Mouse (Mus musculus): ENCODE data around the gene Tspan7. TPM values are rescaled to one million over a fixed set of nuclear protein-coding genes. Genes with fewer than 3 reads are reported as not detected.

Gene Tspan7
- polyA plus RNA-seq, 1 experiment: 965 TPM

- peaks cover 6% of the 10 kb centered on the region; the same call in 1 of the 2 replicates for H3K4me1 ChIP-seq (ENCODE audit: control insufficient read depth, insufficient read depth, low read length)
- 55% methylated on average over 6 of the region's 6 CpGs for WGBS
- H3K27ac ChIP-seq (ENCODE audit: insufficient read depth, low read length): no peak overlapping the region
- TF ChIP-seq CTCF (IDR thresholded peaks at IDR 0.05; ENCODE audit: borderline replicate concordance, insufficient read depth, low read depth, low read length) (no peak), POLR2A (IDR thresholded peaks at IDR 0.05; ENCODE audit: borderline replicate concordance, insufficient read depth, low read length) (no peak)
- no peaks in the 10 kb centered on the region for H3K27me3 ChIP-seq (ENCODE audit: control insufficient read depth, insufficient read depth, low read length)
- DNase-seq: no peak
- no peak overlapping the region for H3K4me3 ChIP-seq (replicated peaks; ENCODE audit: insufficient read depth, low read depth, low read length)
These were observed 32.0 kb downstream of the Tspan7 start for GRCm38 (mm10) chrX:10516925-10517324.

- TF ChIP-seq POLR2A (IDR thresholded peaks at IDR 0.05; ENCODE audit: borderline replicate concordance, insufficient read depth, low read length) (no peak), CTCF (IDR thresholded peaks at IDR 0.05; ENCODE audit: borderline replicate concordance, insufficient read depth, low read depth, low read length) (no peak)
- H3K4me1 ChIP-seq (ENCODE audit: control insufficient read depth, insufficient read depth, low read length): peaks cover 6% of the 10 kb centered on the region; the same call in 1 of the 2 replicates
- no peaks in the 10 kb centered on the region for H3K27me3 ChIP-seq (ENCODE audit: control insufficient read depth, insufficient read depth, low read length)
- no peak overlapping the region for H3K4me3 ChIP-seq (replicated peaks; ENCODE audit: insufficient read depth, low read depth, low read length)
- H3K27ac ChIP-seq (ENCODE audit: insufficient read depth, low read length): no peak overlapping the region
- DNase-seq: peak in 1 of 2 experiments; percentile 22
- WGBS: 12% methylated on average over 4 of the region's 4 CpGs
These were observed 32.8 kb downstream of the Tspan7 start for GRCm38 (mm10) chrX:10517756-10518155.

DNA sequence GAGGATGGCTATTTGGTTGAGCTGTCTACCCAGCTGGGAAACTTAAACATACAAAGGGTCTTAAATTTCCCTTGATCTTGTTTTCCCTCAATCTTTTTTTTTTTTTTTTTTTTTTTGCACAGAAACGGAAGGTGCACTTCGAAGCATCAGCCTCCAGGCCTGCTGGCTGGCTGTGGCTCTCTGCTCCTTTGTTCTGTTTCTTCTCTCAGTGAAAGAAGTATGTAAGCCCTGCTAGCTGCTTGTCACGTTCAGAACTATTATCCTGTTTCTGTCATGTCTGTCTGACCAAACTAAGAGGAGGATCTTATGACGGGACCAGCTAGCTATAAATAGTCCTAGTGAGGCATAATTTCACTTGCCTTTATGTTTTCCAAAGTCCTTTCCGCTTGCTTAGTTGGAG lies 33.6 kb downstream of the Tspan7 start:
- H3K27ac ChIP-seq (ENCODE audit: insufficient read depth, low read length): no peak overlapping the region
- H3K4me3 ChIP-seq (replicated peaks; ENCODE audit: insufficient read depth, low read depth, low read length): no peak overlapping the region
- TF ChIP-seq POLR2A (IDR thresholded peaks at IDR 0.05; ENCODE audit: borderline replicate concordance, insufficient read depth, low read length): no peak
- TF ChIP-seq CTCF (IDR thresholded peaks at IDR 0.05; ENCODE audit: borderline replicate concordance, insufficient read depth, low read depth, low read length): no peak
- H3K4me1 ChIP-seq (ENCODE audit: control insufficient read depth, insufficient read depth, low read length): peaks cover 6% of the 10 kb centered on the region; the same call in 1 of the 2 replicates
- 24% methylated on average over 5 of the region's 5 CpGs for WGBS
- H3K27me3 ChIP-seq (ENCODE audit: control insufficient read depth, insufficient read depth, low read length): no peaks in the 10 kb centered on the region
- DNase-seq: no peak

- H3K4me3 ChIP-seq (replicated peaks; ENCODE audit: insufficient read depth, low read depth, low read length): no peak overlapping the region
- 0 out of 2 replicates have a peak, but pooled peaks cover 2% of the 10 kb centered on the region for H3K4me1 ChIP-seq (ENCODE audit: control insufficient read depth, insufficient read depth, low read length)
- 25% methylated on average over 2 of the region's 2 CpGs for WGBS
- no peak overlapping the region for H3K27ac ChIP-seq (ENCODE audit: insufficient read depth, low read length)
- TF ChIP-seq POLR2A (IDR thresholded peaks at IDR 0.05; ENCODE audit: borderline replicate concordance, insufficient read depth, low read length) (no peak), CTCF (IDR thresholded peaks at IDR 0.05; ENCODE audit: borderline replicate concordance, insufficient read depth, low read depth, low read length) (no peak)
- H3K27me3 ChIP-seq (ENCODE audit: control insufficient read depth, insufficient read depth, low read length): no peaks in the 10 kb centered on the region
- DNase-seq: no peak
These were observed 50.5 kb downstream of the Tspan7 start for GRCm38 (mm10) chrX:10535450-10535849.

DNA sequence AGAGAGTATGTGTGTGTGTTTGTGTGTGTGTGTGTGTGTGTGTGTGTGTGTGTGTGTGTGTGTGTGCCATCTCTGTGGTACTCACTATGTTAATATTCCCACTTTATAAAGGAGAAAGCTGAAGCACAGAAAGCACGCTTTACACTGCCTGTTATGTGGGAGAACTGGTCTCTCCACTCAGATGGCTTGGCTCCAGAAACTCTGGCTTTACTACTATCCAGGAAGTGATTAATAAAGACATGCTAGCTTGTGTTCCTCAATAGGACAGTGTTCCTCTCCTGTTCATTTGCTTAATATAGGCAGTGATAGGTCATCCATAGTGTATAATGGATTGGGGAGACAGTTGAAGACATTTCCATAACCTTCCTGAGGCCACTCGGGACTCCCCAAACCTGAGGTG lies 54.1 kb downstream of the Tspan7 start:
- no peak overlapping the region for H3K27ac ChIP-seq (ENCODE audit: insufficient read depth, low read length)
- 50% methylated on average over 2 of the region's 2 CpGs for WGBS
- 0 out of 2 replicates have a peak, but pooled peaks cover 2% of the 10 kb centered on the region for H3K4me1 ChIP-seq (ENCODE audit: control insufficient read depth, insufficient read depth, low read length)
- H3K27me3 ChIP-seq (ENCODE audit: control insufficient read depth, insufficient read depth, low read length): no peaks in the 10 kb centered on the region
- no peak for DNase-seq
- TF ChIP-seq CTCF (IDR thresholded peaks at IDR 0.05; ENCODE audit: borderline replicate concordance, insufficient read depth, low read depth, low read length): no peak
- TF ChIP-seq POLR2A (IDR thresholded peaks at IDR 0.05; ENCODE audit: borderline replicate concordance, insufficient read depth, low read length): no peak
- no peak overlapping the region for H3K4me3 ChIP-seq (replicated peaks; ENCODE audit: insufficient read depth, low read depth, low read length)

GRCm38 (mm10) chrX:10539482-10540166 lies 54.7 kb downstream of the Tspan7 start:
- WGBS: 31% methylated on average over 6 of the region's 6 CpGs
- Histone ChIP-seq H3K27me3 (ENCODE audit: control insufficient read depth, insufficient read depth, low read length) (no peaks in the 10 kb centered on the region), H3K4me1 (ENCODE audit: control insufficient read depth, insufficient read depth, low read length) (0 out of 2 replicates have a peak, but pooled peaks cover 2% of the 10 kb centered on the region), H3K27ac (ENCODE audit: insufficient read depth, low read length) (no peak overlapping the region), H3K4me3 (replicated peaks; ENCODE audit: insufficient read depth, low read depth, low read length) (no peak overlapping the region)
- DNase-seq: no peak
- no peak for TF ChIP-seq POLR2A (IDR thresholded peaks at IDR 0.05; ENCODE audit: borderline replicate concordance, insufficient read depth, low read length)
- TF ChIP-seq CTCF (IDR thresholded peaks at IDR 0.05; ENCODE audit: borderline replicate concordance, insufficient read depth, low read depth, low read length): no peak

DNA sequence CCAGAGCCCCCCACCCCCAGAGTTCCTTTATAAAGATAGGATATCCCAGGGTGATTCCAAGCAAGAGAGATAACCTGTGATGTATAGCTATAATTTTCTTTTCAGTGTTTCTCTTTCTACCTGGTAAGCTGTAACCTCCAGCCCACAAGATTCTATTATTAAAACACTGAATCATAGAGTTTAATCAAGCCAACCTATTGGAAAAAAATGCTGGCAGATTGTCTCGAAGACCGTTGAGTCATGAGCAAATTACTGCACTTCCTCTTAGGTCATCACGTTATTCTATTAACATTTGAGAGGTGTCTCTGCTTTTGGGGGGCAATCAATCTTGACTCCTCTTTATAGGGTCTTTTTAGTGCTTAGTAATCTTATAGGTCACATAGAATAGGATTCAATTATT lies 61.9 kb downstream of the Tspan7 start:
- Histone ChIP-seq H3K27me3 (ENCODE audit: control insufficient read depth, insufficient read depth, low read length) (no peaks in the 10 kb centered on the region), H3K4me3 (replicated peaks; ENCODE audit: insufficient read depth, low read depth, low read length) (no peak overlapping the region), H3K27ac (ENCODE audit: insufficient read depth, low read length) (no peak overlapping the region), H3K4me1 (ENCODE audit: control insufficient read depth, insufficient read depth, low read length) (peaks cover 2% of the 10 kb centered on the region; the same call in 1 of the 2 replicates)
- TF ChIP-seq CTCF (IDR thresholded peaks at IDR 0.05; ENCODE audit: borderline replicate concordance, insufficient read depth, low read depth, low read length) (no peak), POLR2A (IDR thresholded peaks at IDR 0.05; ENCODE audit: borderline replicate concordance, insufficient read depth, low read length) (no peak)
- 20% methylated on average over 3 of the region's 3 CpGs for WGBS
- DNase-seq: peak in 1 of 2 experiments; percentile 53

DNA sequence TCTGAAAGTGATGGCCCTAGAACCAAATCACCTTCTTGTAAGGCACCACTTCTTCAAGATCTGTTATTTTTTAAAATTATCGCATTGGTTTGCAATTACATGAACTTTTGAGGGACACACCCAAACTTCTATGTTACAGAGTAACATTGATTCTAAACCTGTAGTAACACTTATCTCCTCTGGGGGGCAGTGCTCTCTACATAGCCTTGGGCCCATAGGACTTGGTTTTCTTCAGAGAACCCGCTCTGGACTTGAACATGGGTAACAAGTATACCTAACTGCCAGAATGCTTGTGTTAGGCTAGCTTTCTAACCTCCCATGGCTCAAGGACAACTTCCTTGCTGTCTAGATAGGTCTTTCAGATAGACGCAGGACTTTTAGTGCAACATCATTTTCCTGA lies 64.8 kb downstream of the Tspan7 start:
- no peak for TF ChIP-seq CTCF (IDR thresholded peaks at IDR 0.05; ENCODE audit: borderline replicate concordance, insufficient read depth, low read depth, low read length)
- TF ChIP-seq POLR2A (IDR thresholded peaks at IDR 0.05; ENCODE audit: borderline replicate concordance, insufficient read depth, low read length): no peak
- DNase-seq: no peak
- no peak overlapping the region for H3K27ac ChIP-seq (ENCODE audit: insufficient read depth, low read length)
- 89% methylated on average over 3 of the region's 3 CpGs for WGBS
- H3K4me1 ChIP-seq (ENCODE audit: control insufficient read depth, insufficient read depth, low read length): peaks cover 2% of the 10 kb centered on the region; the same call in 1 of the 2 replicates
- H3K27me3 ChIP-seq (ENCODE audit: control insufficient read depth, insufficient read depth, low read length): no peaks in the 10 kb centered on the region
- no peak overlapping the region for H3K4me3 ChIP-seq (replicated peaks; ENCODE audit: insufficient read depth, low read depth, low read length)
